Mouse (Mus musculus) thymus, adult 2 months (tissue): Measurements from ENCODE around the gene Sema7a. TPM values are rescaled to one million over a fixed set of nuclear protein-coding genes. Genes with fewer than 3 reads are reported as not detected.
A peak's percentile ranks its signal among the peaks of the same experiment; 100 is the strongest.

ENCODE experiments used
- DNase-seq: peaks from one replicate; pipeline ENCODE4 v3.0.0; 2021
- H3K27ac ChIP-seq: fragments of 200-500 bp; 2 replicates; pipeline ENCODE4 v1.5.1; 2012; ENCODE audit warnings: low read length, control low read depth; ENCODE audit not compliant: control insufficient read depth, insufficient read depth
- H3K27me3 ChIP-seq: fragments of 200-500 bp; 2 replicates; pipeline ENCODE4 v1.6.1; 2012; ENCODE audit warnings: mild to moderate bottlenecking, low read length, moderate library complexity, mixed read lengths; ENCODE audit not compliant: control insufficient read depth, insufficient read depth
- H3K36me3 ChIP-seq: fragments of 200-500 bp; 2 replicates; pipeline ENCODE4 v1.6.1; 2012; ENCODE audit warnings: mild to moderate bottlenecking, low read length, moderate library complexity; ENCODE audit not compliant: control insufficient read depth, insufficient read depth
- H3K4me1 ChIP-seq: fragments of 200-500 bp; replicated peaks from 2 replicates; pipeline ENCODE4 v1.6.1; 2012; ENCODE audit warnings: low read length; ENCODE audit not compliant: control insufficient read depth, insufficient read depth
- H3K4me3 ChIP-seq: fragments of 200-500 bp; 2 replicates; pipeline ENCODE4 v1.5.1; 2012; ENCODE audit warnings: mild to moderate bottlenecking, low read length, control low read depth, moderate library complexity; ENCODE audit not compliant: control insufficient read depth, insufficient read depth
- CTCF ChIP-seq: fragments of 200-500 bp; IDR thresholded peaks from 2 replicates; pipeline ENCODE4 v1.5.1; 2012; ENCODE audit warnings: mild to moderate bottlenecking, control low read depth, low read length, moderate library complexity, borderline replicate concordance; ENCODE audit not compliant: control insufficient read depth, poor library complexity, insufficient read depth; ENCODE audit errors: extremely low read depth
- POLR2A ChIP-seq: fragments of 200-500 bp; IDR thresholded peaks from 2 replicates; pipeline ENCODE4 v1.6.1; 2012; ENCODE audit warnings: mild to moderate bottlenecking, low read length, control low read depth, moderate library complexity; ENCODE audit not compliant: control insufficient read depth, poor library complexity, insufficient read depth; ENCODE audit errors: extremely low read depth
- WGBS: fragments of 180-500 bp; shearing (Covaris S2); methylation state at CpG from one replicate; pipeline ENCODE4 v1.1.7; 2018; 5-methylcytosine and 5-hydroxymethylcytosine counted together
- polyA plus RNA-seq: library from polyadenylated mRNA; depleted of rRNA; stranded (reverse); fragments of >200 nt; gene quantifications from 2 replicates; pipeline ENCODE4 v1.2.3, GENCODE M21; 2012

The Sema7a gene
- polyA plus RNA-seq, 1 experiment, result 85.6 TPM

- TF ChIP-seq CTCF (no peak), POLR2A (no peak)
- no peak for DNase-seq
- Histone ChIP-seq H3K36me3 (peaks cover 7% of the 10 kb centered on the region), H3K27ac (peak overlapping the region; percentile 22; the same call in 1 of the 2 replicates), H3K4me3 (no peak overlapping the region), H3K27me3 (no peaks in the 10 kb centered on the region), H3K4me1 (peaks cover 42% of the 10 kb centered on the region)
- WGBS, result 87% methylated on average over 5 of the region's 5 CpGs
These were observed 8.6 kb upstream of the Sema7a start for GRCm38 (mm10) chr9:57931166-57931767.

DNA sequence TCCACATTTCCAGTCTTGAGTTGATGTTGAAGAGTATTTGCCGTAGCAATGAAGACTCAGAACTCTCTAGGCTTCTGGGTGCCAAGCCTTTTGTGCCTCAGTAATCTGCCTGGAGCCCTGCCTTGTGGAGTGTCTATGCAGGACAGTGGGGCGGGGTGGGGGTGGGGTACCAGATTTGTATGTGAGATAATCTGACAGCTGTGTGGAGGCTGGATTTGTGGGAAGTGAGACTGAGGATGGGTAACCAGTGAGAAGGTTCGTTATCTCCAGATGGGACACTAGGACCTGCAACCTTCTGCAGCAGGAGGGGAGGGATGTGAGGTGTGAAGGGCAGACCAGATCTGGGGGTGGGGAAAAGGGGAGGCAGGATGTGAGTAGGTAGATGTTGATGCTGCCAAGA lies 7.7 kb upstream of the Sema7a start:
- H3K4me1 ChIP-seq, result peaks cover 42% of the 10 kb centered on the region
- peaks cover 4% of the 10 kb centered on the region; the same call in 1 of the 2 replicates for H3K36me3 ChIP-seq
- no peaks in the 10 kb centered on the region for H3K27me3 ChIP-seq
- TF ChIP-seq POLR2A, result no peak
- no peak for TF ChIP-seq CTCF
- H3K27ac ChIP-seq, result 0 out of 2 replicates have a peak overlapping the region, but pooled peaks have one; percentile 19
- whole genome bisulfite sequencing, result 30% methylated on average over 3 of the region's 3 CpGs
- no peak overlapping the region for H3K4me3 ChIP-seq
- DNase-seq, result no peak

DNA sequence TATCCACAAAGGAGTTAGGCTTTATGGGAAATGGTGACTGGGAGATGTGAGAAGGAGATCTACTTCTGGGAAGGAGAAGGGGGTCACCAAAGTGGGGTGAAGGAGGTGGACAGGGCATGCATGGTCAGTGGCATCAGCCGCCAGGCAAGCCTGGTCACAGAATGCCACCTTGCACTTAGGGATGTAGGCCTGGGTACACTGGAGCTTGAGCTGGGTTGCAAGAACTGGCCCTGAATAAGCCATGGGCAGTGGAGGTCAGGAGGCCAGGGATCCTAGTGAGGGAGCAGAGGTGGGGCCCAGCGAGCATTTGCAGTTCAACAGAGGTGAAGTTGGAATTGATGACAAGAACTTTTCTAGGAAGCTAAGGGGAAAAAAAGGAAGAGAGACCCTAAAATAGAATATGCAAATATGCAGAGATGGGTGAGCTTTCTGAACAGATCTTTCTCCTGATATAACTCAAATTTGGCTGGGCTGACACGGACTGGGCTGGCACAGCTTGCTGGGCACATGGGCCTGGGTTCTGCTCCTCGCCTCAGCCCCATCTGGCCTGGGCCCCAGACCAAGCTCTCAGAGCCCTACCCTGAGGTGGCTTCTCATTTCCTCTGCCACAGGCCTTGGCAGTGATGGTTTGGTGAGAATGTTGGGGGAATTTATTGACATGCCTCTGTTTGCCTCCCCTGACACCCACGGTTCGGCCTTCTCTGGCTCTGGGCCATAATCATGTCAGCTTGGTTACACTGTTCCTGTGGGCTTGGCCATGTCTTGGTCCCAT lies 6.9 kb upstream of the Sema7a start:
- Histone ChIP-seq H3K4me1 (peaks cover 38% of the 10 kb centered on the region), H3K36me3 (peaks cover 4% of the 10 kb centered on the region; the same call in 1 of the 2 replicates), H3K27ac (no peak overlapping the region), H3K27me3 (no peaks in the 10 kb centered on the region), H3K4me3 (no peak overlapping the region)
- DNase-seq, result no peak
- WGBS, result 59% methylated on average over 6 of the region's 6 CpGs
- TF ChIP-seq POLR2A (no peak), CTCF (no peak)

- TF ChIP-seq POLR2A, result no peak
- TF ChIP-seq CTCF, result peak; percentile 47; the same call in 1 of the 2 replicates
- Histone ChIP-seq H3K4me3 (no peak overlapping the region), H3K36me3 (no peaks in the 10 kb centered on the region), H3K4me1 (peaks cover 43% of the 10 kb centered on the region), H3K27me3 (no peaks in the 10 kb centered on the region), H3K27ac (no peak overlapping the region)
- 37% methylated on average over 6 of the region's 6 CpGs for whole genome bisulfite sequencing
- peak; percentile 91 for DNase-seq
These were observed 4.1 kb upstream of the Sema7a start for GRCm38 (mm10) chr9:57935683-57936437.

- H3K4me1 ChIP-seq, result peaks cover 43% of the 10 kb centered on the region
- no peak overlapping the region for H3K27ac ChIP-seq
- TF ChIP-seq CTCF (no peak), POLR2A (no peak)
- whole genome bisulfite sequencing, result 93% methylated on average over 4 of the region's 4 CpGs
- H3K36me3 ChIP-seq, result no peaks in the 10 kb centered on the region
- H3K4me3 ChIP-seq, result no peak overlapping the region
- H3K27me3 ChIP-seq, result no peaks in the 10 kb centered on the region
- no peak for DNase-seq
These were observed 2.7 kb upstream of the Sema7a start for GRCm38 (mm10) chr9:57937171-57937570.

GRCm38 (mm10) chr9:57937651-57938050 lies 2.3 kb upstream of the Sema7a start:
- no peak for DNase-seq
- H3K36me3 ChIP-seq, result no peaks in the 10 kb centered on the region
- WGBS, result 94% methylated on average over 6 of the region's 6 CpGs
- H3K27me3 ChIP-seq, result no peaks in the 10 kb centered on the region
- no peak overlapping the region for H3K27ac ChIP-seq
- TF ChIP-seq CTCF (no peak), POLR2A (no peak)
- H3K4me1 ChIP-seq, result peaks cover 42% of the 10 kb centered on the region
- no peak overlapping the region for H3K4me3 ChIP-seq
